Mouse (Mus musculus) neural tube, embryonic 11.5 days (tissue): ENCODE measurements around the gene Msn. TPM values are rescaled to one million over a fixed set of nuclear protein-coding genes. Genes with fewer than 3 reads are reported as not detected.

ENCODE experiments used
- ATAC-seq: fragments of 200-750 bp; cut with Nextera tagmentation; 2 replicates; pipeline ENCODE4 v1.8.0; 2017; ENCODE audit warnings: moderate number of reproducible peaks, mild to moderate bottlenecking, moderate TSS enrichment, moderate library complexity; ENCODE audit not compliant: insufficient read depth, low FRiP score, low TSS enrichment
- DNase-seq: peaks from one replicate; pipeline ENCODE4 v3.0.0-alpha.2; 2015; ENCODE audit warnings: low spot score
- H3K27ac ChIP-seq: fragments of 300-500 bp; sonication (generic); 2 replicates; pipeline ENCODE4 v1.5.1; 2014; ENCODE audit warnings: low read depth, mild to moderate bottlenecking, low read length
- H3K27me3 ChIP-seq: fragments of 300-500 bp; sonication (generic); 2 replicates; pipeline ENCODE4 v1.6.1; 2014; ENCODE audit warnings: mild to moderate bottlenecking, low read length, mixed read lengths; ENCODE audit not compliant: control insufficient read depth, insufficient read depth
- H3K36me3 ChIP-seq: fragments of 300-500 bp; sonication (generic); 2 replicates; pipeline ENCODE4 v1.6.1; 2014; ENCODE audit warnings: mild to moderate bottlenecking, low read length, moderate library complexity, mixed read lengths; ENCODE audit not compliant: control insufficient read depth, insufficient read depth
- H3K4me1 ChIP-seq: fragments of 300-500 bp; sonication (generic); 2 replicates; pipeline ENCODE4 v1.6.1; 2014; ENCODE audit warnings: low read length, mixed read lengths; ENCODE audit not compliant: control insufficient read depth, insufficient read depth
- H3K4me2 ChIP-seq: fragments of 300-500 bp; sonication (generic); 2 replicates; pipeline ENCODE4 v1.6.1; 2014; ENCODE audit warnings: low read depth, mild to moderate bottlenecking, moderate library complexity
- H3K4me3 ChIP-seq: fragments of 300-500 bp; sonication (generic); 2 replicates; pipeline ENCODE4 v1.5.1; 2014; ENCODE audit warnings: low read depth, low read length
- H3K9ac ChIP-seq: fragments of 300-500 bp; sonication (generic); 2 replicates; pipeline ENCODE4 v1.6.1; 2014; ENCODE audit warnings: mild to moderate bottlenecking, low read length
- H3K9me3 ChIP-seq: fragments of 300-500 bp; sonication (generic); 2 replicates; pipeline ENCODE4 v1.6.1; 2016; ENCODE audit warnings: low read length; ENCODE audit not compliant: control insufficient read depth
- WGBS: fragments of 180-500 bp; shearing (Covaris S2); extraction: QIAGEN DNeasy Blood & Tissue Kit; methylation state at CpG from one replicate; pipeline ENCODE4 v1.1.7; 2014; 5-methylcytosine and 5-hydroxymethylcytosine counted together
- polyA plus RNA-seq: library from polyadenylated mRNA; unstranded; fragments of >200 nt; fragmentation: Nextera tagmentation; extraction: Ambion mirVana; gene quantifications from 2 replicates; pipeline ENCODE4 v1.2.1, GENCODE M21; 2014

Gene Msn
- polyA plus RNA-seq, result 114 and 121 TPM in 2 replicates

DNA sequence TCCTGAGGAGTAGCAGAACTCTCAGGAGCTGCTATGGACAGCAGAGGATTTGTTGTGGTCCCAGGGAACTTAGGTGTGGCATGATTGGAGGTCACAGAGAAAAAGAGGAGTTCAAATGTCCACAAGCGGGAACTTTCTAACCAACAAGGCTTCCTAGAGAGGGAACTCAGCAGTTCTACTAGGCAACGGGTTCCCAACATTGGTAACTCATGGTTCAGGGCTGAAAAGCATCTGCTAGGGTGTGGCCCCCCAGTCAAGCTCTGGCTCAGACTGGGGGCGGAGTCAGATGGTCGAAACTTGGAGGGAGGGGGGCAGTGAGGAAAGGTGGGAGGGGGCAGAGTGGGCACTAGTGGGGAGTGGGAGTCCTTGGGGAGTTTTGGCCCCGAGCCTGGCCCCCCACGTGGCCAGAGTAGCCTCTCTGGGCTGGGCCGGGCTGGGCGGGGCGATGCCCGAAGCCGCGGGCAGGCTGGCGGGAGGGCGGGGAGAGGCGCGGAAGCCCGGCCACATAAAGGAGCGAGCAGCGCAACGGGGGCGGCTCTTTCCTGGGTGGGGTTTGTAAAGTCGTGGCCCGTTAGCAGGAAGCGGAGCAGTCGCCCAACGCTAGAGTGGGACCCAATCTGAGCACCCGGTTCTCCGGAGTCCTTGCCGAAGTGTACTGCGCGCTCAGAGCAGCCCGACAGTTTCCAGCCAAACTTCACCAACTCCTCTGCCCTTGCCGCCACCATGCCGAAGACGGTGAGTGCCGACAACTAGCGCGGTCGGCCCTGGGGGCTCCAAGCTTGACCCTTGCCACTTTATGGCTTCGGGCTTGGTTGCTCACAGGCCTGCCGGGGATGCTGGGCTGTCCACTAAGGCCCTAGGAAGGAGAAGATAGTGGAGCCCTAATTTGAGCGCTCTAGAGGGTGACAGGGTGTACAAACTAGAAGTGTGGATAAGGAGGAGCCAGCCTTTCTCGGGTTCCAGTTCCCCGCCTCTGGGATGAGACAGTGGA lies at the start of gene Msn:
Gene Msn (plus strand): TSS at position 534 of the 991 bp plus-strand sequence.
- peak within 1 kb of the TSS; percentile 42 for H3K4me3 ChIP-seq
- H3K27me3 ChIP-seq, result no peaks in the 10 kb centered on the region
- H3K27ac ChIP-seq, result no peak within 1 kb of the TSS
- 19% methylated on average over 37 of the region's 44 CpGs for WGBS
- H3K4me2 ChIP-seq, result peak within 1 kb of the TSS; percentile 51
- DNase-seq, result peak; percentile 64
- no peaks in the 10 kb centered on the region for H3K9me3 ChIP-seq
- no peaks in the 10 kb centered on the region for H3K36me3 ChIP-seq
- peak; percentile 78 for ATAC-seq
- H3K9ac ChIP-seq, result peak within 1 kb of the TSS; percentile 58
- no peaks in the 10 kb centered on the region for H3K4me1 ChIP-seq

DNA sequence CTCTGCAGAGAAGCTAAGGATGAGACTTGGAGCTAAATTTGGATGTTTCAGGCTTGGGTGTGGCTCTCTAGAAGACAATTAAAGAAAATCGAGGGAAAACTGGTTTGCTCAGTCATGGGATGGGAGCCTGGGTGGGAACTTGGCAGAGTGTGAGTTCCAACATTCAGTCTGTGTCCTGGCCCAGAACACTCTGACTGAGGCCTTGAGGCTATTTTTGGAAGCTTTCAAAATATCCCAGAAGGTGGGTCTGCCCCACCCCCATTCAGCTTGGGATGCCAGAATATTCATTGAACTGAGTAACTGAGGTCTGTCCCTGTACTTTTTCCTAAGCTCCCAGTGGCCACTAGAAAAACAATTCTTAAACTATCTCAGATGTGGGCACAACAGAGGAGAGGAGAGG lies 43.0 kb upstream of the Msn start:
- Histone ChIP-seq H3K4me3 (no peak overlapping the region), H3K27ac (no peak overlapping the region), H3K4me2 (no peak overlapping the region), H3K9me3 (no peaks in the 10 kb centered on the region), H3K9ac (no peak overlapping the region), H3K27me3 (no peaks in the 10 kb centered on the region), H3K36me3 (no peaks in the 10 kb centered on the region), H3K4me1 (no peaks in the 10 kb centered on the region)
- WGBS, result 88% methylated on average over 1 of the region's 1 CpGs
- DNase-seq (no peak), ATAC-seq (no peak)

DNA sequence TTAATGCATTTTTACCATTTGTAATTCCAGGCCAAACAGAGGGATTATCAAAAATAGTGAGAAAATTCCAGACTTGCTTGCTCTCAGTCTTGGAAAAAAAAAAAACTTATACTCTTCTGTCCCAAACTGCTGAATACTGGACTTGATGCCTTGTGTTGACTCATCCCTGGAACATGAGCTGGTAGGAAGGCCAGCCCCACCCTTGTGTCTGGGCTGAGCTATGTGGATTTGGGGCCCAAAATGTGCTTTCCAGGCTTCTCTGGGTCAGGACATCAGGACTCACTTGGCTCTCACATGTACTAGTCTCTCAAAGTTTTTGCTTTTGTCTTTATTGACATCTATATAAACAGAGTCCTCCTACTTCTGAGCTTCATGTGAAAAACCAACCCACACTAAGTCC lies 18.1 kb upstream of the Msn start:
- H3K9me3 ChIP-seq, result no peaks in the 10 kb centered on the region
- no peaks in the 10 kb centered on the region for H3K36me3 ChIP-seq
- H3K27me3 ChIP-seq, result no peaks in the 10 kb centered on the region
- H3K27ac ChIP-seq, result no peak overlapping the region
- H3K4me1 ChIP-seq, result no peaks in the 10 kb centered on the region
- no peak overlapping the region for H3K4me3 ChIP-seq
- ATAC-seq (no peak), DNase-seq (no peak)
- H3K4me2 ChIP-seq, result no peak overlapping the region
- H3K9ac ChIP-seq, result no peak overlapping the region

DNA sequence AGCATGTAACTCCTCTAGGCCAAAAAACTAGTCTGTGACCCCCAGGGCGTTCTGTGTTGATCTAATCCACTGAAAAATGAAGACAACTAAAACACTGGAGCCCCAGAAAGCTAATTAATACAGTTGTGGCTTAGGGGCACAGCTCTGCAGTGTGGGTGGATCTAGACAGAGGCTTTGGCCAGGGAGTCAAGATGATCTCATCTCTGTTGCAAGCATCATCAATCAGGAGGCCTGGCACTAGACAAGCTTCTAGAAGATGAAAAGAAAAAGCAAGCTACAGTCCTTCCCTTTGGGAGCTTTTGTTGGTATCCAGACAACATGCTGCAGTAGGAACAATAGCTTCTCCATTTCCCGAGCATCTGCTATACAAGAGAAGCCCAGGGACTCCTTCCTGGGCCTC lies 9.6 kb upstream of the Msn start:
- Histone ChIP-seq H3K4me2 (no peak overlapping the region), H3K36me3 (no peaks in the 10 kb centered on the region), H3K9me3 (no peaks in the 10 kb centered on the region), H3K9ac (no peak overlapping the region), H3K27me3 (no peaks in the 10 kb centered on the region), H3K4me1 (no peaks in the 10 kb centered on the region), H3K27ac (no peak overlapping the region), H3K4me3 (no peak overlapping the region)
- DNase-seq, result no peak
- ATAC-seq, result no peak
- WGBS, result 40% methylated on average over 2 of the region's 2 CpGs

DNA sequence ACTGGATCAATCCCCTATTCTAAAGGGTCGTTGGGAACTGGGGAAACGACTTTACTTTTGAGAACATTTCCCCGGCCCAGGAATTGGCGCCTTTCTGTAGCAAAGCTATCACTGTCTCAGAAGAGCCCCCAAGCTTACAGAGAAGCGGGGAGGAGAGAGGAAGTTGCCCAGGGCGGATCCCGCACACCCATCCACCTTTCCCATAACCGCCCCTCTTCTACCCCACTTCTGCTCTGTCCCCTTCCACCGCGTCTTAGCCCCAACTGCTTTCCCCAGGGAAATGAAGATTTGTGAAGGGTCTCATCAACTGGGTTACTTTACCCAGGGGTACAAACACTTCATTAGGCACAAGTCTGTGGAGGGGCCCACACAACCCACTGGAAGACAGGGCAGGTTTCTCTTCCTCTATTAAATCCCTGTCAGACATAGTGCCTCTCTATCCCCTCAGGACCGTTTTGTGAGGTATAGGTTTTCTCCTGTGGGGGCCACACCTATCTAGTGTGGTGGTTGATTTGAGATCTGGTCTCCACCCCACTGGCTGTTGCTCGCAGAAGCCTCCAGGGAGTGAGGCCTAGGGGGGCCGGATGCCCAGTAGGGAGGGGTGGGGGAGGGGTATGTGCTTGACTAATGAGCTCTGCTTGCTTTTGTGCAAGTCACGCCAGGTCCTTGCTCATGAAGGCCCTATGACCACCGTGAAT lies 820 bp downstream of the Msn start:
- Histone ChIP-seq H3K4me1 (no peaks in the 10 kb centered on the region), H3K36me3 (no peaks in the 10 kb centered on the region), H3K4me3 (peak overlapping the region; percentile 42), H3K27me3 (no peaks in the 10 kb centered on the region), H3K4me2 (peak overlapping the region; percentile 51), H3K27ac (no peak overlapping the region), H3K9ac (peak overlapping the region; percentile 58), H3K9me3 (no peaks in the 10 kb centered on the region)
- peak; percentile 31 for ATAC-seq
- 18% methylated on average over 15 of the region's 15 CpGs for WGBS
- DNase-seq, result peak; percentile 58

DNA sequence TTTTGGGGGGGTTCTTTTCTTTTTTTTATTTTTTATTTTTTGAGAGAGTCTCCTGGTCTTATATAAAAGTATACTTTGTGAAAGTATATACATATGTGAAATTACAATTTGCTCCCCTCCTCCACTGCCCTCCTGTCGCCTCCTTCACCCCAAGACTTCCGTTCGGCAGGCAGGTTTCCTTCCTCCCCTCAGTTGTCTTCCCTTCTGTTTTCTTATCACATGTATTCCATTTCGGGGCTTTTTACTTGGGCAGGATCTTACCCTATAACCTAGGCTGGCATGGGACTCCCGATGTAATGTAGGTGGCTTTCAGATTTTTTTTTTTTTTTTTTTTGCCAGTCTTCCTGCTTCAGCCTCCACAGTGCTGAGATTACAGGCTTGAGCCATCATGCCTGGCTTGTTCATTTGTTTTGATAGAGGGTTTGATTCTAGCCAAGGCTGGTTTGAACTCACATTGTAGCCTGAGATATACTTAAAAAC lies 1.7 kb downstream of the Msn start:
- no peaks in the 10 kb centered on the region for H3K36me3 ChIP-seq
- H3K27me3 ChIP-seq, result no peaks in the 10 kb centered on the region
- DNase-seq (no peak), ATAC-seq (no peak)
- no peaks in the 10 kb centered on the region for H3K4me1 ChIP-seq
- no peak overlapping the region for H3K9ac ChIP-seq
- peak overlapping the region; percentile 51 for H3K4me2 ChIP-seq
- no peaks in the 10 kb centered on the region for H3K9me3 ChIP-seq
- no peak overlapping the region for H3K27ac ChIP-seq
- H3K4me3 ChIP-seq, result peak overlapping the region; percentile 42
- WGBS, result 39% methylated on average over 5 of the region's 5 CpGs

DNA sequence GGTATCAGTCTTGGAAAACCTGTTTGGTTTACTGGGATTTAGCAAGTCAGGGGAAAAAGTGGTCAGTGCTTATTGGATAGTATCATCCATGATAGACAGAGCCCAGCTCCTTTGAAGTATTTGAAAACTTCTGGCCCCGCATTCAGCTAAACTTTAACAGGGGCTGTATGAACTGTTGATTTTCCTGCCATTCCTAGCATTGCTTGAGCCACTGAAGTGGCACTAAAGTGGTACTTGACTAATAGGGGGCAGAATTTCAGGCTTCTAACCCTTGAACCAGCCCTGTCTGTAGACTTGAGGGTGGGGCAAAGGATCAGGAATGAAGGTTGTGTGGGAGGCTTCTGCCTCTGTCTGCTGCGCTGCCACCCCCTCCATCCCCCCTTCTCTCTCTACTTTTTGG lies 3.2 kb downstream of the Msn start:
- Histone ChIP-seq H3K36me3 (no peaks in the 10 kb centered on the region), H3K4me3 (no peak overlapping the region), H3K4me2 (no peak overlapping the region), H3K4me1 (no peaks in the 10 kb centered on the region), H3K9me3 (no peaks in the 10 kb centered on the region), H3K27ac (no peak overlapping the region), H3K27me3 (no peaks in the 10 kb centered on the region), H3K9ac (no peak overlapping the region)
- ATAC-seq, result no peak
- no peak for DNase-seq
- 85% methylated on average over 2 of the region's 2 CpGs for WGBS

DNA sequence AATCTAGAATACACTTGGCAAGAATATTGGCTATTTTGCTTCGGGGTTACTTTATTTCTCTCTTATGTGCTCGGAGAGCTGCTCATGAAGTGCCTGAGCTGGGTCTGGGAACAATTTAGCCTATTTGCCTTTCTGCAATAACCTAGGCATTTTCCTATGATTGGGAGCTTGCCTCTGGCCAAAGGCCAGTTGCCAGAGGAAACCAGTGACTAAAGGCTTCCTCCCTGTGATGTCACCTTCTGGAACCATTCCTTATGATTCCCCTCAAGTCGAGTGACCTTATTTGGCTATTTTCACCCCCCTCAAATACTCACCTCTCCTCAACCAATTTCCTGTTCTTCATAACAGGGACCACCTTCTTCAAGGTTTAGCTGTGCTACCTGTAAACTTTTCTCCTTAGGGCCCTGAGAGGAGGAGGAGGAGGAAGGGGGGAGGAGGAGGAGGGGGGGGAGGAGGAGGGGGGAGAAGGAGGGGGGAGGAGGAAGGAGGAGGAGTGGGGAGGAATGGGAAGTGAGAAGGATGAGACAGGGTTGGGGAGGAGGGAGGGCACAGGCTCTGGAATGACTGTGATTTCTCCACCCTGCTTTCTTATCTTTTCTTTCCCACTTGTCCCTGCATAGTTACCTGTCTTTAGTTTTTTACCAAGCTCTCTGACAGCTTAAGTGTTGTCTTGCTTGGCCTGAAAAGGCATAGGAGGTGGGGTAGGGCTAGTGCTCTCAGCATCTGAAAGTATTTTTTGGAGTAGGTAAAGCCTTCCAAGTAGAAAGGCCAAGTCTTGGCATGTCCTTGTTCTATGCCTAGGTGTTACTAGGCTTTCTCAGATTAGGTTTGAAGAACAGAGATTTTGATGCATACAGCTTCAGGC lies 11.8 kb downstream of the Msn start:
- 75% methylated on average over 3 of the region's 3 CpGs for WGBS
- H3K9me3 ChIP-seq, result no peaks in the 10 kb centered on the region
- H3K27ac ChIP-seq, result no peak overlapping the region
- H3K9ac ChIP-seq, result no peak overlapping the region
- H3K36me3 ChIP-seq, result no peaks in the 10 kb centered on the region
- no peak overlapping the region for H3K4me2 ChIP-seq
- ATAC-seq (no peak), DNase-seq (no peak)
- no peaks in the 10 kb centered on the region for H3K27me3 ChIP-seq
- no peaks in the 10 kb centered on the region for H3K4me1 ChIP-seq
- H3K4me3 ChIP-seq, result no peak overlapping the region
